Mouse (Mus musculus): ENCODE results near the gene Rnf157. TPM values are rescaled to one million over a fixed set of nuclear protein-coding genes. Genes with fewer than 3 reads are reported as not detected.

The Rnf157 gene
- total and polyA plus RNA-seq, 3 experiments: 8.7 to 39.3 (median 10.9) TPM

DNA sequence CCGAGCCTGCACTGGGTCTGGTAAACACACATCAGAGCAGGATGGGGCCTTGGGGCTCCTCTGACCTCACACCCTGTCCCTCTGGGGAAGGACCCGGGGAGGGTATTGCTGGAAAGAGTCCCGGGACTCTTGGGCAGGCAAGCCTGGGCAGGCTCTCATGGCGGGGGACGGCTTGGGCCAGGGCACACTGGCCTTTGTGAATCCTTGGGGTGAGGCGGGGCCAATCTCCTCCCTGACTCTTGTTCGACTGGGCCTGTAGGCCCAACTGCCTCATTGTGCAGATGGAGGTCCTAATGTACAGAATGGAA is 82.7 kb downstream of the Rnf157 start:
- no peaks in the 10 kb centered on the region for H3K9me3 ChIP-seq (replicated peaks; ENCODE audit: low read length)
- H3K4me2 ChIP-seq (ENCODE audit: insufficient read depth, low read depth, poor library complexity, severe bottlenecking): peak overlapping the region; percentile 22
- H3K79me2 ChIP-seq (replicated peaks; ENCODE audit: control insufficient read depth, extremely low read depth, insufficient read depth, poor library complexity, severe bottlenecking): no peaks in the 10 kb centered on the region
- H3K27me3 ChIP-seq (replicated peaks): peaks cover 14% of the 10 kb centered on the region
- H3K4me3 ChIP-seq (replicated peaks in 1 of 3; ENCODE audit: low read depth in 2 of 3, low read length in 2 of 3, poor library complexity in 1 of 3): no peak overlapping the region
- DNase-seq (ENCODE audit: extremely low read depth): no peak
- dilution Hi-C loops (cut with MboI; ENCODE audit: extremely low pct_ligation_motif_present, extremely low pct_unique_long_range_greater_than_20kb, low sequenced_read_pairs): no loop called here
- in situ Hi-C loops (cut with MboI; ENCODE audit: low pct_ligation_motif_present, low pct_unique_long_range_greater_than_20kb, low sequenced_read_pairs): no loop called here
- H3K4me1 ChIP-seq (ENCODE audit: control insufficient read depth in 1 of 2, insufficient read depth in 2 of 2): peaks cover 40 to 68% of the 10 kb centered on the region in 2 experiments
- H3K9ac ChIP-seq (ENCODE audit: insufficient read depth, low read depth): peak overlapping the region; percentile 24
- TF ChIP-seq TBP (conservative IDR thresholded peaks at IDR 0.05; ENCODE audit: low read depth, low read length) (no peak), HCFC1 (IDR thresholded peaks at IDR 0.05; ENCODE audit: low read depth, low read length) (peak; percentile 26; the same call in 1 of the 2 replicates), RAD21 (IDR thresholded peaks at IDR 0.05; ENCODE audit: low read depth, low read length) (no peak), MAFK (IDR thresholded peaks at IDR 0.05; ENCODE audit: insufficient replicate concordance, low read length) (no peak), E2F4 (IDR thresholded peaks at IDR 0.05; ENCODE audit: insufficient replicate concordance, low read depth, low read length) (no peak), TCF12 (IDR thresholded peaks at IDR 0.05; ENCODE audit: low read depth, low read length) (peak; percentile 57; the same call in 1 of the 2 replicates), MXI1 (IDR thresholded peaks at IDR 0.05; ENCODE audit: low read depth, low read length) (0 out of 2 replicates have a peak, but pooled peaks have one; percentile 9), PAX5 (IDR thresholded peaks at IDR 0.05; ENCODE audit: low read length) (no peak), ZC3H11A (IDR thresholded peaks at IDR 0.05; ENCODE audit: low read depth, low read length) (no peak), IRF4 (IDR thresholded peaks at IDR 0.05; ENCODE audit: low read depth, low read length) (peak; percentile 79), JUND (conservative IDR thresholded peaks at IDR 0.05; ENCODE audit: low read depth, low read length) (no peak), NELFE (IDR thresholded peaks at IDR 0.05; ENCODE audit: low read depth, low read length) (no peak), BHLHE40 (IDR thresholded peaks at IDR 0.05; ENCODE audit: low read depth, low read length) (peak; percentile 13; the same call in 1 of the 2 replicates), GABPA (IDR thresholded peaks at IDR 0.05; ENCODE audit: insufficient replicate concordance, low read depth, low read length) (no peak), KAT2A (IDR thresholded peaks at IDR 0.05; ENCODE audit: insufficient replicate concordance, low read length) (no peak), SMC3 (IDR thresholded peaks at IDR 0.05; ENCODE audit: low read depth, low read length) (no peak), CHD2 (IDR thresholded peaks at IDR 0.05; ENCODE audit: low read length) (peak; percentile 28; the same call in 1 of the 2 replicates), USF1 (IDR thresholded peaks at IDR 0.05; ENCODE audit: low read depth, low read length) (no peak), MAZ (IDR thresholded peaks at IDR 0.05; ENCODE audit: low read depth, low read length) (peak; percentile 86; the same call in 1 of the 2 replicates), JUN (IDR thresholded peaks at IDR 0.05; ENCODE audit: insufficient read depth, low read depth, low read length) (no peak), MAX (IDR thresholded peaks at IDR 0.05; ENCODE audit: low read length) (no peak), POLR2A (IDR thresholded peaks at IDR 0.05; ENCODE audit: low read depth, low read length) (no peak), USF2 (conservative IDR thresholded peaks at IDR 0.05; ENCODE audit: low read depth, low read length) (no peak), NRF1 (IDR thresholded peaks at IDR 0.05; ENCODE audit: low read depth, low read length) (no peak), POLR2AphosphoS2 (IDR thresholded peaks at IDR 0.05; ENCODE audit: low read depth, low read length) (no peak), ETS1 (conservative IDR thresholded peaks at IDR 0.05; ENCODE audit: low read depth, low read length) (peak; percentile 65; the same call in 1 of the 2 replicates), MEF2A (IDR thresholded peaks at IDR 0.05; ENCODE audit: borderline replicate concordance, low read depth, low read length) (no peak), ZNF384 (IDR thresholded peaks at IDR 0.05; ENCODE audit: low read depth, low read length) (no peak), ELF1 (IDR thresholded peaks at IDR 0.05; ENCODE audit: low read depth, low read length) (no peak), SIN3A (IDR thresholded peaks at IDR 0.05; ENCODE audit: low read length) (no peak), ZKSCAN1 (IDR thresholded peaks at IDR 0.05; ENCODE audit: borderline replicate concordance, low read depth, low read length) (no peak), ZMIZ1 (IDR thresholded peaks at IDR 0.05; ENCODE audit: low read depth, low read length) (no peak), CTCF (conservative IDR thresholded peaks at IDR 0.05 in 1 of 2, IDR thresholded peaks at IDR 0.05 in 1 of 2; ENCODE audit: low read depth in 2 of 2, low read length in 2 of 2) (no peak), EP300 (IDR thresholded peaks at IDR 0.05; ENCODE audit: low read length) (no peak), UBTF (IDR thresholded peaks at IDR 0.05; ENCODE audit: low read depth, low read length) (no peak), RCOR1 (conservative IDR thresholded peaks at IDR 0.05; ENCODE audit: low read depth, low read length) (no peak), MYC (IDR thresholded peaks at IDR 0.05; ENCODE audit: low read depth, low read length) (no peak), CHD1 (IDR thresholded peaks at IDR 0.05; ENCODE audit: low read depth, low read length) (peak; percentile 97)
- peak overlapping the region; percentile 94 for H3K27ac ChIP-seq (ENCODE audit: insufficient read depth, low read depth)
- no peaks in the 10 kb centered on the region for H3K36me3 ChIP-seq (replicated peaks in 1 of 2; ENCODE audit: control insufficient read depth in 1 of 2, insufficient read depth in 1 of 2, low read length in 1 of 2)

All from CH12.LX (cell line).